Mouse (Mus musculus) cerebellum, adult 2 months (tissue): ENCODE data around the gene Cntd1.

Experiments
- CTCF ChIP-seq: fragments of 200-500 bp; IDR thresholded peaks from 2 replicates; pipeline ENCODE4 v1.5.1; 2011; ENCODE audit warnings: low read depth, mild to moderate bottlenecking, control low read depth, low read length, moderate library complexity, borderline replicate concordance; ENCODE audit not compliant: insufficient read depth
- POLR2A ChIP-seq: fragments of 200-500 bp; IDR thresholded peaks from 2 replicates; pipeline ENCODE4 v1.6.1; 2011; ENCODE audit warnings: low read length, control low read depth, borderline replicate concordance; ENCODE audit not compliant: insufficient read depth

DNA sequence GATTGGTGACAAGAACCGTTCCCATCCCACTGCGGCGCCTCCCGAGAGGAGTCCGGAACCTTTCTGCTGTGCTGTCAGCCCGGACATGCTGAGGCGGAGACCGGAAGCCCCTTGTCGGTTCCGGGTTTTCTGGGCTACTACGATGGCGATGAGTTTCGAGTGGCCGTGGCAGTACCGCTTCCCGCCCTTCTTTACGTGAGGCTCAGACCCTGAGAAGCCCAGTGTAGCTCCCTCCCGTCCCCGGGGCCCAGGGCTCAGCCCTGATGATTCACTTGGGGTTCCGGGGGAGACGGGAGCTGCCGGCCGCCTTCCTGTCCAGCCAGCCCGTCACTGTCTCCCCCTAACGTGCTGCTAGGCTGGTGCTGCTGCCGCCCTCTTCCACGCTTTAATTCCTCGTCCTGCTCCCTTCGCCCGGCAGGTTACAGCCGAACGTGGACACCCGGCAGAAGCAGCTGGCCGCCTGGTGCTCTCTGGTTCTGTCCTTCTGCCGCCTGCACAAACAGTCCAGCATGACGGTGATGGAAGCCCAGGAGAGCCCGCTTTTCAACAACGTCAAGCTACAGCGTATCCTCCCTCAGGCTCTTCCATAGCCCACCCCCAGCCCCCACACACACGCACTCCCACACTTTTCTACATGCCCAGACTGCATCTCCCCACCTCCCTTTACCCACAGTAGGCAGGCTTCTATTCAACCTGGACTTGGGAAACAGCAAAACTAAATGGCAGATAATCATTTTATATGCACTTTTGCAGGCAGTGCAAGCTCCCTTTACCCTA lies 25.0 kb upstream of the Cntd1 start, which contains the start of gene Vps25:
- TF ChIP-seq CTCF (0 out of 2 replicates have a peak, but pooled peaks have one; percentile 0), POLR2A (peak; percentile 89)
